Mouse (Mus musculus): ENCODE measurements around the gene Slc5a6. TPM values are rescaled to one million over a fixed set of nuclear protein-coding genes. Genes with fewer than 3 reads are reported as not detected.

Slc5a6 gene
- total RNA-seq (2021) = 10 to 100 TPM; 12.4 to 13.5 TPM
- long read RNA-seq, experiment 1, transcript Slc5a6-201 (18 exons, 3,218 nt) = major isoform, 5 of 14 reads
- long read RNA-seq, experiment 1, partial matches to known transcripts = 0 of 14 reads
- long read RNA-seq, experiment 1, other reads (novel, unspliced or antisense) = 8 of 14 reads
- long read RNA-seq, experiment 2, partial matches to known transcripts = 0 of 2 reads
- long read RNA-seq, experiment 2, other reads (novel, unspliced or antisense) = 2 of 2 reads

GRCm38 (mm10) chr5:31048763-31049641 is at the start of gene Slc5a6:
TSS of gene Slc5a6 (minus strand) at chr5:31048924.
- peak; percentile 48 to 69 for DNase-seq

- no peak for DNase-seq
These were observed 47.2 kb upstream of the Slc5a6 start for GRCm38 (mm10) chr5:31095711-31096480.

- peak; percentile 76 to 83 for DNase-seq
These were observed 46.3 kb upstream of the Slc5a6 start for GRCm38 (mm10) chr5:31094799-31095691.

- DNase-seq = peak in 1 of 2 experiments; percentile 25
These were observed 45.5 kb upstream of the Slc5a6 start for GRCm38 (mm10) chr5:31094100-31094798.

GRCm38 (mm10) chr5:31093151-31094041 is 44.7 kb upstream of the Slc5a6 start:
- peak; percentile 52 to 56 for DNase-seq

GRCm38 (mm10) chr5:31092231-31092975 is 43.7 kb upstream of the Slc5a6 start:
- DNase-seq = no peak

GRCm38 (mm10) chr5:31087131-31087530 is 38.4 kb upstream of the Slc5a6 start:
- no peak for DNase-seq

GRCm38 (mm10) chr5:31086606-31087005 is 37.9 kb upstream of the Slc5a6 start:
- DNase-seq = no peak

- no peak for DNase-seq
These were observed 35.2 kb upstream of the Slc5a6 start for GRCm38 (mm10) chr5:31083949-31084348.

- peak; percentile 58 to 73 for DNase-seq
These were observed 34.4 kb upstream of the Slc5a6 start for GRCm38 (mm10) chr5:31082935-31083625.

- peak; percentile 73 to 82 for DNase-seq
These were observed 33.6 kb upstream of the Slc5a6 start for GRCm38 (mm10) chr5:31082355-31082754.

GRCm38 (mm10) chr5:31081386-31081785 is 32.7 kb upstream of the Slc5a6 start:
- DNase-seq = peak in 1 of 2 experiments; percentile 55

GRCm38 (mm10) chr5:31080795-31081164 is 32.1 kb upstream of the Slc5a6 start:
- DNase-seq = no peak

GRCm38 (mm10) chr5:31080059-31080794 is 31.5 kb upstream of the Slc5a6 start:
- DNase-seq = peak; percentile 26 to 37

GRCm38 (mm10) chr5:31076346-31076745 is 27.6 kb upstream of the Slc5a6 start:
- DNase-seq = no peak

GRCm38 (mm10) chr5:31073176-31073575 is 24.5 kb upstream of the Slc5a6 start:
- peak in 1 of 2 experiments; percentile 53 for DNase-seq

- DNase-seq = no peak
These were observed 23.1 kb upstream of the Slc5a6 start for GRCm38 (mm10) chr5:31071821-31072220.

GRCm38 (mm10) chr5:31071059-31071458 is 22.3 kb upstream of the Slc5a6 start:
- DNase-seq = no peak
